Mouse (Mus musculus): Measurements from ENCODE around the gene Ctdspl2. TPM values are rescaled to one million over a fixed set of nuclear protein-coding genes. Genes with fewer than 3 reads are reported as not detected.
"Not testable (repeated sequence)": the region's sequence is repeated elsewhere in the genome, so short reads cannot be mapped to it uniquely, and the experiment has no call there.

Ctdspl2 gene
- 54.6 to 90.1 TPM (median 59.7 TPM) in 3 replicates for total RNA-seq (2017)

DNA sequence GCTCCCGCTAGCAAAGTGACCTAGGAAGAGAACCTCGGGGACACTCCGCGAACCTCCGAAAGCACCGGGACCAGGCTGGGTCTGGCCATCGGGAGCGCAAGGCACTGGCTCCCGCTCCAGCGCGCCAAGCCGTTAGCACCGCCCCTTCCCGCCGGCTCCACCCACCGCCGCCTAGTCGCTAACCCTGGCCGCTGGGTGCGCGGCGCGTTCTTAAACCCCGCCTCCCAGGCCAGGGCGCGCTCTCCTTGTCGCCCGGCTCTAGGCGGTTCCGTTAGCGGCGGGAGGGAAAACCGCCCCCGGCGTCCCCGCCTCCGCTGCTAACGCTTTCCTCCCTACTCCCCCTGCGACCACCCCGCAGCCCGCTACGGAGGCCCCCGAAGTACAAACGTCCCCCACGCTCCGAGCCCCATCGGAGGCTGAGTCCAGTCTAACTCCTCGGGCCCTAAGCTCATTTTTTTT, at the start of gene Ctdspl2, which contains the start of gene Mageb3:
Gene Ctdspl2 (plus strand): TSS at position 237 of the 459 bp plus-strand sequence.
Gene Mageb3 (minus strand): TSS at position 328 of the 459 bp plus-strand sequence.
- peak; percentile 85 for ATAC-seq (replicated peaks; ENCODE audit: insufficient number of reproducible peaks, low FRiP score, low TSS enrichment, poor library complexity, severe bottlenecking)

- ATAC-seq (replicated peaks; ENCODE audit: insufficient number of reproducible peaks, low FRiP score, low TSS enrichment, poor library complexity, severe bottlenecking) = no peak
These were observed 45.8 kb upstream of the Ctdspl2 start for GRCm38 (mm10) chr2:121909975-121910374.

GRCm38 (mm10) chr2:121916047-121916970, 39.5 kb upstream of the Ctdspl2 start:
- ATAC-seq (replicated peaks; ENCODE audit: insufficient number of reproducible peaks, low FRiP score, low TSS enrichment, poor library complexity, severe bottlenecking) = no peak

DNA sequence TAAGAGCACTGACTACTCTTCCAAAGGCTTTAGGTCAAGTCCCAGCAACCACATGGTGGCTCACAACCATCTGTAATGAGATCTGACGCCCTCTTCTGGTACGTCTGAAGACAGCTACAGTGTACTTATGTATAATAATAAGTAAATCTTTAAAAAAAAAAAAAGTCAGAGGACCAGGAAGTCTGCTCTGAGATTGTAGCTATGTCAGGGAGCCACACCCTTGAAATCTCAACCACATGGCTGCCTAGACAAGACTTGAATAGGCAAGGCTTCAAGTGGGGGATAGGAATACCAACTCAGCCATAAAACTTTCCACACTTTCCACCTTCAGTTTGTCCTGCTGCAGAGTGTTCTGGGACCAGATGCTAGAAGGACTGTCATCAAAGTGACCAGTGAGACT, 18.2 kb upstream of the Ctdspl2 start:
- not testable (repeated sequence) for ATAC-seq (replicated peaks; ENCODE audit: insufficient number of reproducible peaks, low FRiP score, low TSS enrichment, poor library complexity, severe bottlenecking)

- ATAC-seq (replicated peaks; ENCODE audit: insufficient number of reproducible peaks, low FRiP score, low TSS enrichment, poor library complexity, severe bottlenecking) = no peak
These were observed 12.4 kb upstream of the Ctdspl2 start for GRCm38 (mm10) chr2:121943364-121943763.

- no peak for ATAC-seq (replicated peaks; ENCODE audit: insufficient number of reproducible peaks, low FRiP score, low TSS enrichment, poor library complexity, severe bottlenecking)
These were observed 687 bp upstream of the Ctdspl2 start for GRCm38 (mm10) chr2:121954971-121955656.

- peak; percentile 75 for ATAC-seq (replicated peaks; ENCODE audit: insufficient number of reproducible peaks, low FRiP score, low TSS enrichment, poor library complexity, severe bottlenecking)
These were observed 620 bp downstream of the Ctdspl2 start for GRCm38 (mm10) chr2:121956224-121957018.

- ATAC-seq (replicated peaks; ENCODE audit: insufficient number of reproducible peaks, low FRiP score, low TSS enrichment, poor library complexity, severe bottlenecking) = no peak
These were observed 1.5 kb downstream of the Ctdspl2 start for GRCm38 (mm10) chr2:121957216-121957792.

- ATAC-seq (replicated peaks; ENCODE audit: insufficient number of reproducible peaks, low FRiP score, low TSS enrichment, poor library complexity, severe bottlenecking) = no peak
These were observed 39.9 kb downstream of the Ctdspl2 start for GRCm38 (mm10) chr2:121995738-121996137.

DNA sequence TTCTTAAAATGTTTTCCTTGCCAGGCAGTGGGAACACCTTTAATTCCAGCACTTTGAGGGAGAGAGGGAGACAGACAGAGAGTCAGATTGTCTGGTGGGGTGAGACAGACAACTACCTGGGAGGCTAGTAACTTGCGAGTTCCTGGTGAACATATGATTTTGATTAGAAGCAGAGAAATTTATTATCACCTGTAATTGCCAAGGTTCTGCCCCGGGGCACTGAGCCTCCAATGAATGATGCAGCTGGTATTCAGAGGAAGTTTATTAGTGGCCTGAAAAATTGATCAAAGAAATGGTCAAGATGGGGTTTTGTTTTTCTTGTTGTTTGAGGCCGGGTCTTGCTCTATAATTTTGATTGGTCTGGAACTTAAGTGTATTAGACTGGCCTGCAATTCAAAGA, 53.0 kb downstream of the Ctdspl2 start:
- no peak for ATAC-seq (replicated peaks; ENCODE audit: insufficient number of reproducible peaks, low FRiP score, low TSS enrichment, poor library complexity, severe bottlenecking)

DNA sequence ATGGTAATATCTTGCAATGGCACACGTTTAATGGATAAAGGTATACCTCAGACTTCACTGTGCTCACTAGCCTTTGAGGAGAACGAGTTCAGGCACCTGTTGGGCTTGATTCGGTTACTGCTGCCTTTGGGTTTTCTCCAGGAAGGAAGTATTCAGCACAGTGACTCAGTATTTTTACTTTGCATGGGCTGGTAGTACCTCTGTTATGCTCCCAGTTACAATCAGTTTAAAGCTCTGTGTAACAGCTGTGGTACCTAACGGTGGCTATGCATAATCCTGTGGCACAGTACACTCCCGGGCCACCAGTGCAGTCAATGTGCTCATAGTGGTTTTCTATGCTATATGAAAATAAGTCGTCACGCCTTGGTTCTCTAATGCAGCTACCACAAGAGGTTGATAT, 55.6 kb downstream of the Ctdspl2 start:
- ATAC-seq (replicated peaks; ENCODE audit: insufficient number of reproducible peaks, low FRiP score, low TSS enrichment, poor library complexity, severe bottlenecking) = no peak

DNA sequence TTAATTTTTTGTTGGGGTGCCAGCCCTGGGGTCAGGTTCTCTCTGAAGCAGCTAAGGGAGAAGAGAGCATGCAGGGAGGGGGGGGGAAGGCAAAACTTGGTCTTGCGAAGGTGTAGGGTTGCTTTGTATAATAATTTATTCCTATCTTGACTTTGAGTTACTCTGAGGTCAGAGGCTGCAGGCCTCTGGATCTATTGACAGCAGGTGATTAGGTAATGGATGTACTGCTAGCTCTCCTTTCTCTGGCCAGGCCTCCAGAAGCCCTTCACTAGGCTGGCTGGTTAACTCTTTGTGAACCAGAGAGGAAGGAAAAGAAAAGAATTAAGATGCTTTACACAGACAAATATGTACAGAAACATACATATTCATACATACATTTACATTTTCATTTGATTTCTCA, 62.9 kb downstream of the Ctdspl2 start:
- no peak for ATAC-seq (replicated peaks; ENCODE audit: insufficient number of reproducible peaks, low FRiP score, low TSS enrichment, poor library complexity, severe bottlenecking)

DNA sequence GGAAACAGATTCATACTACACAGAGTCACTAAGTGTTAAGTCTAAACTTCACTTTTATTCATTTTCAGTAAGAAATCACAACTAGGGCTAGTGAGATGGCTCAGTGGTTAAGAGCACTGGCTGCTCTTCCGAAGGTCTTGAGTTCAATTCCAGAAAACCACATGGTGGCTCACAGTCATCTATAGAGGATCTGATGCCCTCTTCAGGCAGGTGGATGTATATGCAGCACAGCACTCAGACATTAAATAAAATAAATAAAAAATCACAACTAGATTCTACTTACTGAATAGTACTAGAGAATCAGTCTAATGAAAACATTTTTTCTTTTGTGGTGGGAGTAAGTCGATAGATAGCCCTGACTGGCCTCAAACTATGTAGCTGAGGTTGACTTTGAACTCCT, 66.5 kb downstream of the Ctdspl2 start:
- no peak for ATAC-seq (replicated peaks; ENCODE audit: insufficient number of reproducible peaks, low FRiP score, low TSS enrichment, poor library complexity, severe bottlenecking)

GRCm38 (mm10) chr2:122027091-122027490, 71.3 kb downstream of the Ctdspl2 start:
- ATAC-seq (replicated peaks; ENCODE audit: insufficient number of reproducible peaks, low FRiP score, low TSS enrichment, poor library complexity, severe bottlenecking) = not testable (repeated sequence)

DNA sequence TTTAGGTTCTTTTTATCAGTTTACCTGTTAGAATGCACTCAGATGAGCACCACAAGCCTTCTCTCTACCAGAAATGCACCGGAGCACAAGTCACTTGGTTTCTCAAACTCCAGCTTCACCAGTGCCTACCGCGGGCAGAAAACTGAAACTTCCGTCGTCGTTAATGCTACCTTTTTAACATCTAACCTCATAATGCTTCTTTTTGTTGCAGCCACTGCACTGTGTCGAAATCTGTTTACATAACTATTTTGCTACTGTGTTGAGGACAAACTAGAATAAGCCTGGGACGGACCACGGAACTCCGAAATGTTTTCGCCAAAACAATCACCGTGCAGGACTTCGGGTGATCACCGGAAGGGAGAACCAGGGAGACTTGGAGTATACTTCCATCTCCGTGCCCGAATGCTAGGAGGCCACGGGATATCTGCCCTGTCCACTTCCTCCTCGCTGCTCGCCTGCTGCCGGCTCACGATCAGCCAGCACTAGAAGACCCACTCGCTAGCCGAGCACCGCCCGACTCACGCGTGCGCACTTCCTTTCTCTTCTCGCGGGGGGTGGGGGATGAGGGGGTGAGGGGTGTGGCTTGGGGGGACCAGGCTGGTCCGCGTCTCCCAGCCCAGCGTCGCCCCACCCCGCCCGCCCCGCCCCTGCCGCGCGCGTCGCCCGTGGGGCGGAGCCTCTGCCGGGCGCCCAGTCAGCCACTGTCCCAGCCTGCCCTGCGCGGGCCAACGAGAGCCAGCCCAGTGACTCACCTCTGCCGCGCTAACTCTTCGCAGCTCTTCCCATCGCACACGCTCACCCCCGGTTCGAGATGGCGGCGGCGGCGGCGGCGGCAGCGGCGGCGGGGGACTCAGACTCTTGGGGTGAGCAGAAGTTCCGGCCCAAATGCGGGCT, 72.3 kb downstream of the Ctdspl2 start, which contains the start of gene Eif3j1:
Gene Eif3j1 (plus strand): TSS at position 685 of the 894 bp plus-strand sequence.
- ATAC-seq (replicated peaks; ENCODE audit: insufficient number of reproducible peaks, low FRiP score, low TSS enrichment, poor library complexity, severe bottlenecking) = peak; percentile 90

DNA sequence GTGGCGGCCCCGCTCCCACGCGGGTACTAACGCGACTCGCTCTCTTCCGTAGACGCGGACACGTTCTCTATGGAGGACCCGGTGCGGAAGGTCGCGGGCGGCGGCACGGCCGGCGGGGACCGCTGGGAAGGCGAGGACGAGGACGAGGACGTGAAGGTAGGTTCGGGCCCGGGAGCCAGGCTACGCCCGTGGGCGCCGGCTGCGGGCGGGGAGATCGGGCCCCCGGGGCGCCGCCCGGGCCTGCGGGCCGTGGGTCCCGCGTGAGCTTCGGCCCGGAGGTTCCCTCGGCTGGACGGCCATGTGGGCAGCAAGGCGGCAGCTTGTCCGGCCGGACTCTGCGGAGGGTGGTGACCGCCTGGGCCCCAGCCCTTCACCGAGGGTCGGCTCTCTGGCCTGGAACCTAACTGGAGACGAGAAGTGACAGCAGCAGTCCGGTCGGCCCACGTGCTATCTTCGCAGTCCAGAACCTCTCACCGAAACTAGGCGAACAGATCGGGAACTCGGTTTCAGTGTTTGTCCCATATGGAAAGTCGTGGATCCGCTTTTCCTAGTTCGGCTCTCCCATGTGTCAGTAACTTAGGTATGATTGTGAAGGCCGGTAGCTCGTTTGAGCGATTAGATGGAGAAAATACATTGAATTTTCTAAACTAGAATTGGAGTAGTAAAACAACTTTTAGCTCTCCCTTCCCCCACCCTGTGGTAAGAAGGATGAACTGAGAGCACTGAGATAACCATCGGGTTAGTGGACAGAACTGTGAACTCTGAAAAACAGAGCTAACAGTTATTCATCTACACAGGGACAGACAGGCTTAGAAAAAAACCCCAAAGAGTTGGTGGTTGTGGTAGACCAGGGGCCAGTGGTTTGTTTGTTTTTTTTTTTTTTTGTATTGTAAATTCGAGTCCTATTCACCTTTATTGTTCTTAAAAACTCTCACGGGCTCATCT, 73.2 kb downstream of the Ctdspl2 start:
- ATAC-seq (replicated peaks; ENCODE audit: insufficient number of reproducible peaks, low FRiP score, low TSS enrichment, poor library complexity, severe bottlenecking) = peak; percentile 27; the same call in 1 of the 2 replicates
